Mouse (Mus musculus) 416B (cell line): ENCODE measurements around the gene Trim42.

ENCODE experiments used
- DNase-seq: peaks from one replicate; pipeline ENCODE4 v3.0.0; 2011; ENCODE audit warnings: low read depth

Trim42 gene

DNA sequence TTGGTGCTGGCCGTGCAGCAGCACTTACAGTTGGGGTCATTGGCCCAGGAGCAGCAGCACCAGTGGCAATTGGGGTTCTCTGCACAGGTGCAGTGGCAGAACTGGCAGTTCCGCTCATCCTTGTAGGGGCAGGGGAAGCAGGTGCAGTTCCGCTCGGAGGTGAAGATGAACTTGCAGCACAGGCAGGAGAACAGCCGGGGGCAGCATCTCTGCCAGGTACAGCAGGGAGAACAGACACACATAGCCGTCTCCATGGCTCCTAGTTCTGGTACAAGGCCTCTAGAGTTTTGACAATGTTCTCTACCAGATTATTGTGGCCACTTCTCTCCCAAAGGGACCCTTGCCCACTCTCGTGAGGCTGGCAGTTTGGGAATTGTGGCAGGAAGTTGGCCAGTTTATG, at the start of gene Trim42:
TSS of gene Trim42 (minus strand) at position 368 of the 400 bp plus-strand sequence.
- no peak for DNase-seq

DNA sequence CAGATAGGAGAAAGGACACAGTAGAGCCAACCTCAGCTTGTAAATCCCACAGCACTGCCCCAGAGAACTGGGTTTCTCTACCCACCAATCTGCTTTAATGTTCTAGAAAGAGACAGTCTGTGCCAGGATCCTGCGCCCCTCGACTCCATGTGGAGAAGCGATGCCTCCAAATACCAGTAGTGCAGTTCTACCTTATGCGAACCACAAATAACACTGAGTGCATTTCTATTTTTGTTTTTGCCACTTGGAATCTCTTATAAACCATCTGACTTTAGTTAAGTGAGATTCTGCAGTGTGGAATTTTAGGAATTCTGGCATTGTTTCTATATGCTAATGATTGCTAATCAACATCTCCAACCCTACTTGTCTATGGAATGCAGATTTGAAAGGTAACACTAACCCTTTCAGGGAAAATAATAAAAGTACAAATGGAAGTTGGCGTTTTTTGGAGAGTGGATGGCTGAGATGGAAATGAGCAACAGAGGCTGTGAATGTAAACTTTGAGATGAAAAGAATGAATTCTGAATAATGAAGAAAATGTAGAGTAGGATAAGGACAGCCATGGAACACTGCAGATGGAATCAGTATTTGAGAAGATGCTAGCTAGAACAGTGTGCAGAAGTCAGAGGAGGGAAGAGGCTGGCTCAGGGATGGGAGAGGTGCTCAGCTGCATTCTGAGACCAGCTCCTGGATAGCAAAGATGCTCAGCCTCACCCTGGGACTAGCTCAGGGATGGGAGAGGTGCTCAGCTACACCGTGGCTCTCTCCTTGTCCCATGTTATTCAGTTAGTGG, 45.3 kb upstream of the Trim42 start:
- DNase-seq, result no peak

DNA sequence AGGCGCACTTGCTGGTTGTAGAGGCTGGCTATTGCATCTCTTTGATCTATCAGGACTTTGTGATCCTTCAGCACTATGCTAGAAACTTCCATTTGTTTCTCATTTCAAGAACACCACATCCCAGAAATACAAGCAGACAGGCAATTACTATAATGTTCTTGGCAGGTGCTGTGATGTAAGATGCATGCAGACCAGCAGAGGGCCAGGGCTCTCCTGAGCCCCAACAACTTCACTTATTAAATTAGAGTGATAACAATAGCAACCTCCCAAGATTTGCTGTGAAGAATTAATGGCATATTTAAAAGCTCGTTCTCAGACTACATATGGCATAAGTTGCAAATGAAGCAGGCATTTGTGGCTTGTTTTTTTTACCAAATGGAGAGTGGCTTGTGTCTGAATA, 38.4 kb upstream of the Trim42 start:
- DNase-seq, result no peak

DNA sequence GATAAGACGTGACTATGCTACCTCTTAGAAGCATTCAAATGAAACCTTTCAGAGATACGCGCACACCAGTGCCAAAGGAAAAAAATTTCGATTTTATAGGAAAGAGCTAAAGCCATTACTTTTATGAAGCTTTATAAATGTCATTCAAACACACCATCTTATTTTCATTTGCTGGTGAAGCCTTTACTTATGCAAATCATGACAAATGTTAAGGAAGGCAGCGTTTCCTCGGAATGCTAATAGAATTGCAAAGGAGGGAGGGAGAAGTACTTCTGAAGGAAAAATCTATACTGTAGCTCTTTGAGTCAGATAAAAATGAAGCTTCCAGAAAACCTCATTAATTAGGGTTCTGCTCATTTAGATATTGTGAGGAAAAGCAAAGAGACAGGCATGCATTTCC, 13.3 kb downstream of the Trim42 start:
- no peak for DNase-seq

DNA sequence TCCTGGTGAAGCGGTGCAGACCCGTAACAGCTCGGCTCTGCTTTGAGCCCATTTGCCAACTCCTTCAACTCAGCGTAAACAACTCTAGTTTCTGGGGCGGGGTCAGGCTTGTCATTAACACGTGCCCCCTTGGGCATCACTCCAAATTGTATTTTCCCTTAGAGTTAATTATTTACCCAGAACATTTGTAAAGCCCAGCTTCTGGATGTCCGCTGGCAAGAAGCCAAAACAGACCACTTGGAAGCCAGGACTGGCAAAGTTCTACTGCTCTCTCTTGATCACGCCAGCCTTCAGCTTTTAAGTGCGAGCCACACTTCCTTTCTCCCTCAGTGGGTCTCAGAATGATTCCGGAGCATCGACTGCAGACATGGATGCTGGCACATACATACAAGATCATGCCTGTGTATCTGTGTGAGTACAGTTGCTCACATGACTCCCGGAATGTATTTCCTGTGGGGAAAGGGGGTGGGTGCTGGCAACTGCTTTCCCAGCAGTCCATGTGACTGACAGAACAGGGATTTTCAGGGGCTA, 24.9 kb downstream of the Trim42 start:
- DNase-seq, result no peak

DNA sequence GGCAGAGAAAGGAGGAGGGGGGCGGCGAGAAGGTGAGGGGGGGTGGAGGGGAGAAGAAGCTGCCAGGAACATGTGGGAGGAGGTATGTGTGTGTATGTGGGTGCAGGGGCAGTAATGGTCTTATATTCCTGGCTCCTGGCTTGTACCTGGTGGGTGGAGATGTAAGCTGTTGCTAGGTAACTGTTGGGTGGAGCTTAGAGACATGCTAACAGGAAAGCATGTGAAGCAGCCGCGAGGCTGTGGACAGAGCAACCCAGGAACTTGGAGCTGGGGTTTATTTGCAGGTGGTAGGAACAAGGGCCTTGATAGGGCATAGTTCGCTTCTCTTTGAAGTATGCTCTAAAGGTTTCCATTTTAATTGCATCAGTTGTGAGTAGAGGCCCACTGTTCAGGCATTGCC, 28.0 kb downstream of the Trim42 start:
- DNase-seq, result no peak

DNA sequence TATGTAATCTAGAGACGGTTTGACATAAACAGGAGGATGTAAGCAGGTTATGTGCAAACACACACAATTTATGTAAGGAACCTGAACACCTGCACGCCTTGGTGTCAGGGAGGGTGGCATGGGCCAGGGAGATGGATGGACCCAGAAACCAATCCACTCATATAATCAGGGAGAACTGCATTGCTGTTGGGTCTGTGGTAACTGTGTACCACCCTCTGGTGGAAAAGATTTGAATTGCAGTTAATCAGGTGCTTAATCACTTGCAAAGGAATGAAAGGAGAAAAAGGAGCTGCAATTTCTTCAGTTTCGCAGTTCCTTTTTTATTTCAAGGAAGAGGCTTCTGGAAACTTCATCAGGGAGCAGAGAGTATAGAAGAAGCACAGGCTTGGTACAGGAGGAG, 46.9 kb downstream of the Trim42 start:
- DNase-seq, result peak; percentile 52

DNA sequence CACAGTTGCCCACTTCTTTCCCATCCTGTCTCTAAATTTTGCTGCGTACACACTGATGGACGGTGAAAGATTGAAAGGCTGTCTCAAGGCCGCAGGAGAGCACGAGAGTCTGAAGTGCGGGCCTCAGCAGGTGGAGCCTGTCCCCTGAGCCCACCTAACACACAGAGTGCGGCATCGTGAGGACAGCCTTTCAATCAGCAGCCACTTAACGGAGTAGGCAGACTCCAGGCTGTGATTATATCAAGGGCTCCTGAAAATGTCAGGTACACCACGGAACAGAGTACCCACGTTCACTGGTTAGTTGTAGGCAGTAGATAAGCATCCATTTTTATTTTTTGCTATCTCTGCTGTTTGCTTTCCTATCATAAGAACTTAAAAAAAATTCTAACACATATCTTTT, 47.6 kb downstream of the Trim42 start:
- DNase-seq, result no peak

DNA sequence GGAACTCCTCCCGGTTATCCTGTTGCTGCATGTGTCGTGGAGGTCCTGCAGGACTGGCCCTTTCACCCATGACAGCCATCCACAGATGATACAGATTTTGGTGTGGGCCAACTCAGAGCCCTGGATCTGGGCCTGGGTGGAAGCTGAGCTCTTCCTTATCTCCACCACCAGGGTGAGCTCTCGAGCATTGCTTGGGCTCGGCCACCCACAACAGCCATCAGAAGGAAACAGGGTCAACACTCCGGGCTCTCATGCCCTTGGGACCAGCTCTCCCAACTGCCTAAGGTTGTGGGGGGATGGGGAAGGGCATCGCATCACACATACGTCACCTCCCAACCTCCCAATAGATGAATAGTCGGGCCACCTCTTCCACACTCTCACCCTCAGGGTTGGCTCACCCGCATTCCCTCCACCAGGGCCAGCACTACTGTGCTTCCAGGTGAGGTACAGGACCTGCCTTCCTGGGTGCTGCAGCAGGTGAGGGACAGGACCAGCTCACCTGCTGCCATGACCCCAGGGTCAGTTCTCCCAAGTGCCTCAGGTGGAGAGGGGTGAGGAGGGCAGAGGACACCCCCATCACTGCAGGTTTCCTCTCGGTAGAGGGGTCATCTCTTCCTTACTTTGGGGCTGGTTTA, 54.2 kb downstream of the Trim42 start:
- peak; percentile 19 for DNase-seq

DNA sequence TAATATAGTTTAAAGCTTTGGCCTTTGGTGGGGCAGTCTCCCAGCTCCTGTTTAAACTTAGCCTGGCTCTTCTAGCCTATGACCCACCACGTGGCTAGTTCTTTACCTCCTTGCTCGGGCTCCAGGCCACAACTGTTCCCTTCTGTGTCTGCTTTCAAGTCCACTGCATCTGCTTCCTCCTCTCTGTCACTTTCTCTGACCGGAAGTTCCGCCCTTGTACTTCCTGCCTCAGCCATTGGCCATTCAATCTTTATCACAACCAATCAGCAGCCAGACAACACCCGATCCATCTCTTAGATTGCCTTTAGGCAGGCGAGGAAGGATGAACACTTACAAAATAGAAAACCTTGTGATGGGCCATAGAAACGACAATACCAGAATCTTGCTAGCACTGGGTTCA, 58.1 kb downstream of the Trim42 start:
- peak; percentile 13 for DNase-seq

DNA sequence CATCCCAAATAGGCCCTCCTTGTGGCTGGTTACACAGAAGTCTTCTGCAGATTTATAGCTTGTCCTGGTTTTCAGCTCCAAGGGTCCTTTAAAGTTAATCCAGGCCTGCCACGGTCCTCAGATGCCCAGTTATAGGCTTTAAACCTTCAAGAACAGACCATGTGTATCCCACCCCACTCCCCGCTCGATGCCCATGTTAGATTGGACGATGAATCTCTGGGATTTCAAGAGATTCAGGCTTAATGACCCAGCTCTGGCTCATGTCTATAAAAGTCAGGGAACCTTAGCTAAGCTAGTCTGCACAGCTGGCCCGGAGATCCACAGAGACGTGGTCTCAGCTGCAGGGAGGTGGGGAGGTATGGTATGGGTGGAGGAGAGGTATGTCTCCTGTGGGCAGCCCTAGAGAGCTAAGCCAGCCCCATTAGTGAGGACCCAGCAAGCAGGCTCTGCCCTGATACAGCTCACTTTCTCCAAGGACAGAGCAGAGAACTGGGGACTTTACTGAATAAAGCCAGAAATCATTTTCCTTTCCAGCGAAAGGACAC, 60.2 kb downstream of the Trim42 start:
- no peak for DNase-seq

DNA sequence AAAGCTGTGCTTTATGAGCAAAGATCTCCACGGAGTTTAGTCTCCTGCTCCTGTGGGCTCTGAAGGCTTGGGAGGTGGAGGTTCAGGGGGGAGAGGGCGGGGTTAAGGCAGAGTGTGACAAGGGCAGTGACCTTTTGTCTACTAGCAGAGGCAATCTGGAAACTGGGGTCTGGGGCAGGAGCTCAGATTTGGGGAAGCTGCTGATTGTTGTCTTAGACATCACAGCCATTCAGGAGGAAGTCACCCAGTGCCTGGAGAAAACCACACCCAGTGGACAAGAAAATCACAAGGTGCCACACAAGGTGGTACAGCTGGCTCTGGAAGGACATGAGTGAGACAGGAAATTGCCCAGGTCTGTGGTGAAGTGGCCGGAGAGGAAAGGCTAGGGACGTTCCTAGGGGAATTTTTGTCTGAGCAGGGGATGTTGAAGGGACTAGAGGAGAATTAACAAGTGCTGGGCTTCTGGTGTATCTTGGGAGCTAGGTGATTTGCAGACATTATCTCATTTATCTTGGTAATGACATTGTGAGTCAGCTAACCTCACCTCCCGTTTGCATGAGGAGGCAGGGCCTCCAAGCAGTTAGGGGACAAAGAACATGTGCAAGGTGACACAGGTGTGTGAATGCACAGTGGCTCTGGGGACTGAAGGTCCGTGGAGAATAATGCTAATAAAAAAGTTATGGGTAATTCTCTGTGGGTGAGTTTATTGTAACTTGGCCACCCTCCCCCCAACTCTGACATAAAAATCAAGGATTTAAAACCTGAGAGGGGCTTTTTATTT, 61.9 kb downstream of the Trim42 start:
- DNase-seq, result no peak
